Mouse (Mus musculus): ENCODE measurements around the gene 4921517D22Rik.

DNA sequence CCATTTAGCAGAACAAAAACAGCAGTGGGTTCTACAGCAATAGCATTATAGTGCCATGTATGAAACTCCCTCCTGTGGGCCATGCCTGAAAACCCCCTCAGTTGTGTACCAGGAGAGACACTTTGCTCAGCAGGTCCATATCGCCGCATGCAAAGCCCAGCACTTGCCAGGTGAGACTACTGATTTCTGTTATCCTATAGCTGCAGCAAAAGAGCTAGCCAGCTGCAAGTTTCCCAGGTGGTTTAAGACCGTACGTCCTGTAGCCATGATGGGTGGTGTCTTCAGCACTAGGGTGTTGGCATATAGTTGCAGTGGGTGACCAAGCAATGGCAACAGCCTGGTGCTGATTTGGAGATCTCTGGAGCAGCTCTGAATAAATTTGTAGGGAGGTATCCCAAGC, 45.5 kb upstream of the 4921517D22Rik start:
- TF ChIP-seq CTCF (IDR thresholded peaks at IDR 0.05; ENCODE audit: low read depth, low read length) (no peak), GATA1 (IDR thresholded peaks at IDR 0.05; ENCODE audit: borderline replicate concordance, low read length) (no peak), POLR2AphosphoS5 (IDR thresholded peaks at IDR 0.05; ENCODE audit: insufficient replicate concordance, low read depth, low read length) (no peak), GATA2 (IDR thresholded peaks at IDR 0.05; ENCODE audit: borderline replicate concordance, low read depth, low read length) (no peak), TAL1 (conservative IDR thresholded peaks at IDR 0.05; ENCODE audit: low read depth, low read length) (no peak)

All from G1E (cell line).